Mouse (Mus musculus) gastrocnemius, postnatal 36 days (tissue): ENCODE results near the gene Sfrp2. TPM values are rescaled to one million over a fixed set of nuclear protein-coding genes. Genes with fewer than 3 reads are reported as not detected.

Source experiments
- DNase-seq, 2 experiments: peaks; one replicate each; pipeline ENCODE4 v3.0.0; 2022
- intact Hi-C: fragments of 180-260 bp; cut with DNase I; formaldehyde crosslinking; loops from one replicate; pipeline ENCODE4 v1.15.1; 2025
- total RNA-seq, 2 experiments: library from RNA; stranded (reverse); gene quantifications; 2 replicates each; pipeline ENCODE4 v1.2.3; 2021

Gene Sfrp2
- total RNA-seq, 2 experiments from 2014 or later, result 3.7 to 5.4 TPM

- intact Hi-C loops, result loop anchor here (10.0 kb wide), 1 partner anchor 264 kb away; no protein-coding TSS in a partner anchor
- no peak for DNase-seq
Measured at GRCm38 (mm10) chr3:83768293-83769035, 2.3 kb downstream of the Sfrp2 start.

- no peak for DNase-seq
- intact Hi-C loops, result loop anchor here (10.0 kb wide), 1 partner anchor 264 kb away; no protein-coding TSS in a partner anchor
Measured at GRCm38 (mm10) chr3:83769036-83769410, 2.9 kb downstream of the Sfrp2 start.

- DNase-seq, result no peak
- intact Hi-C loops, result no loop called here
Measured at GRCm38 (mm10) chr3:83771160-83771869, 5.2 kb downstream of the Sfrp2 start.

GRCm38 (mm10) chr3:83773281-83773680, 7.2 kb downstream of the Sfrp2 start:
- DNase-seq, result no peak
- intact Hi-C loops, result no loop called here

- intact Hi-C loops, result no loop called here
- DNase-seq, result no peak
Measured at GRCm38 (mm10) chr3:83775403-83775802, 9.3 kb downstream of the Sfrp2 start.

GRCm38 (mm10) chr3:83781460-83782222, 15.5 kb downstream of the Sfrp2 start:
- DNase-seq, result no peak
- intact Hi-C loops, result no loop called here

- intact Hi-C loops, result no loop called here
- DNase-seq, result no peak
Measured at GRCm38 (mm10) chr3:83783716-83784469, 17.8 kb downstream of the Sfrp2 start.

GRCm38 (mm10) chr3:83784726-83785125, 18.6 kb downstream of the Sfrp2 start:
- intact Hi-C loops, result no loop called here
- no peak for DNase-seq

GRCm38 (mm10) chr3:83787086-83787485, 21.0 kb downstream of the Sfrp2 start:
- intact Hi-C loops, result no loop called here

GRCm38 (mm10) chr3:83787776-83788305, 21.7 kb downstream of the Sfrp2 start:
- intact Hi-C loops, result no loop called here
- DNase-seq, result no peak

More at GRCm38 (mm10) chr3:83787086-83787485, 21.0 kb downstream of the Sfrp2 start:
- no peak for DNase-seq

- intact Hi-C loops, result no loop called here
- DNase-seq, result no peak
Measured at GRCm38 (mm10) chr3:83789651-83790451, 23.7 kb downstream of the Sfrp2 start.

- intact Hi-C loops, result no loop called here
Measured at GRCm38 (mm10) chr3:83791444-83791843, 25.3 kb downstream of the Sfrp2 start.

GRCm38 (mm10) chr3:83797098-83797497, 31.0 kb downstream of the Sfrp2 start:
- DNase-seq, result no peak
- intact Hi-C loops, result no loop called here

More at GRCm38 (mm10) chr3:83791444-83791843, 25.3 kb downstream of the Sfrp2 start:
- DNase-seq, result no peak

GRCm38 (mm10) chr3:83797828-83798227, 31.7 kb downstream of the Sfrp2 start:
- DNase-seq, result peak; percentile 44 to 62
- intact Hi-C loops, result loop anchor here (2.0 kb wide), 1 partner anchor 99 kb away; no protein-coding TSS in a partner anchor

- intact Hi-C loops, result loop anchor here (2.0 kb wide), 1 partner anchor 97 kb away; no protein-coding TSS in a partner anchor
- DNase-seq, result no peak
Measured at GRCm38 (mm10) chr3:83799486-83799885, 33.4 kb downstream of the Sfrp2 start.

- intact Hi-C loops, result no loop called here
- no peak for DNase-seq
Measured at GRCm38 (mm10) chr3:83801649-83802155, 35.6 kb downstream of the Sfrp2 start.

- no peak for DNase-seq
- intact Hi-C loops, result no loop called here
Measured at GRCm38 (mm10) chr3:83808483-83808882, 42.4 kb downstream of the Sfrp2 start.

GRCm38 (mm10) chr3:83811987-83812386, 45.9 kb downstream of the Sfrp2 start:
- no peak for DNase-seq
- intact Hi-C loops, result no loop called here

GRCm38 (mm10) chr3:83812863-83813262, 46.7 kb downstream of the Sfrp2 start:
- no peak for DNase-seq
- intact Hi-C loops, result no loop called here
